Mouse (Mus musculus): ENCODE measurements at regions not wholly inside any gene's neighbourhood (a gene's known extent, or its start where the extent isn't known, plus 50 kb on each side); places are given as distances from the start of the nearest gene placed in this dataset.
"Not testable (repeated sequence)": the region's sequence is repeated elsewhere in the genome, so short reads cannot be mapped to it uniquely, and the experiment has no call there.

- DNase-seq, result no peak
These were observed 54.3 kb upstream of the Ddr1 start for GRCm38 (mm10) chr17:35758769-35759168.

GRCm38 (mm10) chr17:35759740-35760139 lies 55.3 kb upstream of the Ddr1 start:
- DNase-seq, result no peak

GRCm38 (mm10) chr17:35762614-35763013 lies 58.2 kb upstream of the Ddr1 start:
- DNase-seq, result no peak

- no peak for DNase-seq
These were observed 58.4 kb upstream of the Ier3 start for GRCm38 (mm10) chr17:35763101-35763500.

GRCm38 (mm10) chr17:35763866-35764265 lies 57.6 kb upstream of the Ier3 start:
- peak; percentile 58 for DNase-seq

GRCm38 (mm10) chr17:35766406-35766805 lies 55.1 kb upstream of the Ier3 start:
- no peak for DNase-seq

GRCm38 (mm10) chr17:35769175-35769960 lies 52.1 kb upstream of the Ier3 start:
- DNase-seq, result no peak

GRCm38 (mm10) chr17:35769961-35770276 lies 51.6 kb upstream of the Ier3 start:
- DNase-seq, result not testable (repeated sequence)

GRCm38 (mm10) chr17:35770599-35770998 lies 50.9 kb upstream of the Ier3 start:
- no peak for DNase-seq

GRCm38 (mm10) chr17:35771656-35772405 lies 49.7 kb upstream of the Ier3 start:
- peak; percentile 62 for DNase-seq

Data from adrenal gland, postnatal 10 days (tissue).